Mouse (Mus musculus): ENCODE data around the gene Prl. TPM values are rescaled to one million over a fixed set of nuclear protein-coding genes. Genes with fewer than 3 reads are reported as not detected.

The Prl gene
- not detected in 2 replicates for polyA plus RNA-seq (2012; ENCODE audit: low replicate concordance)

DNA sequence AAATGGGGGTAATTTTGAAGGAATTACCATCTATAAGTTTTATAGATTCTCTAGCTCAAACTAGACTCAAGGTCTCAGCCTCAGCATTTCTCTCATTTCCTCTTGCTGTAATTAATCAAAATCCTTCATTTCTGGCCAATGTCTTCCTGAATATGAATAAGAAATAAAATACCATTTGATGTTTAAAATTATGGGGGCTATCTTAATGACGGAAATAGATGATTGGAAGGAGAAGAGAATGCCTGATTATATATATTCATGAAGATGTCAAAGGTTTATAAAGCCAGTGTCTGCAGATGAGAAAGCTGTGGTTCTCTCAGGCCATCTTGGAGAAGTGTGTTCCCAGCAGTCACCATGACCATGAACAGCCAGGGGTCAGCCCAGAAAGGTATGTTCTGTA, at the start of gene Prl:
Prl (plus strand) TSS at position 301 of the 400 bp plus-strand sequence.

DNA sequence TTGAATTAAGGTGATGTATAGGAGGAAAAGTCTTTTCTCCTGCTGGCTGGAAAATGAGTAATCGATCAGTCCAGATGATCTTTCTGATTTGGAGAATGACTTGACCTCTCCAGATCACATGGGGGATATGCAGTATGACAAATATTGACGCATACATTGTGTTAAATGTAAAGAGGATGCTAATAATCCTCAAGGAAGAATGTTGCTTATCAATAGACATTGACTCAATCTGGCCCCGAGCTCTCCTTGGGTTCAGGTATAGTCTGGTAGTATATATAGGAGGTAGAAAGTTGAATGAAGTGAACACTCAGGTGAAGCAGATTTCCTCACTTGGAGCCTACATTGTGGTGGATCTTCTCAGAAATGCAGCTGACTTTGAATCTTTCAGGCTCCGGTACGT, 36.5 kb downstream of the Prl start, which contains the start of gene Prl3d1:
Prl3d1 (plus strand) TSS at position 301 of the 400 bp plus-strand sequence.

Other genes starting within 250 kb of the Prl start
- not detected in 2 replicates for gene Prl3d1, start 36.6 kb downstream of the Prl start, polyA plus RNA-seq (2012; ENCODE audit: low replicate concordance)
- not detected in 2 replicates for gene Prl3d2, start 64.1 kb downstream of the Prl start, polyA plus RNA-seq (2012; ENCODE audit: low replicate concordance)
- not detected in 2 replicates for gene Prl3d3, start 99.2 kb downstream of the Prl start, polyA plus RNA-seq (2012; ENCODE audit: low replicate concordance)
- gene Prl3c1, start 139.1 kb downstream of the Prl start, polyA plus RNA-seq (2012; ENCODE audit: low replicate concordance), result not detected in 2 replicates
- gene Prl3b1, start 184.3 kb downstream of the Prl start, polyA plus RNA-seq (2012; ENCODE audit: low replicate concordance), result not detected in 2 replicates
- gene Prl3a1, start 201.9 kb downstream of the Prl start, polyA plus RNA-seq (2012; ENCODE audit: low replicate concordance), result not detected in 2 replicates